Mouse (Mus musculus): ENCODE data around the gene Cst6.
A peak's percentile ranks its signal among the peaks of the same experiment; 100 is the strongest.
"Not testable (repeated sequence)": the region's sequence is repeated elsewhere in the genome, so short reads cannot be mapped to it uniquely, and the experiment has no call there.

Gene Cst6

DNA sequence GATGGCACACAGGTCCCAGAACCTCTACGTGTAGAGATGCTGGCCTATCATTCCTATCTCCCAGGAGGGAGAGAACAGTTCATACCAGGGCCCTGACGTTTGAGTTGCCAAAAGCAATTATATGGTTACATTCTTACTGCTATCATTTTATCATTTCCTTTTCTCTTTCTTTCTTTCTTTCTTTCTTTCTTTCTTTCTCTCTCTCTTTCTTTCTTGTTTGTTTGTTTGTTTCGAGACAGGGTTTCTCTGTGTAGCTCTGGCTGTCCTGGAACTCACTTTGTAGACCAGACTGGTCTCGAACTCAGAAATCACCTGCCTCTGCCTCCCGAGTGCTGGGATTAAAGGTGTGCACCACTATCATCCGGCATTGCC, at the start of gene Cst6:
Gene Cst6 (minus strand): TSS at position 73 of the 372 bp plus-strand sequence.
- not testable (repeated sequence) for DNase-seq (ENCODE audit: low spot score)

- DNase-seq (ENCODE audit: low spot score): no peak
Measured at GRCm38 (mm10) chr19:5395371-5395770, 46.0 kb upstream of the Cst6 start.

GRCm38 (mm10) chr19:5394168-5394567, 44.8 kb upstream of the Cst6 start:
- DNase-seq (ENCODE audit: low spot score): no peak

DNA sequence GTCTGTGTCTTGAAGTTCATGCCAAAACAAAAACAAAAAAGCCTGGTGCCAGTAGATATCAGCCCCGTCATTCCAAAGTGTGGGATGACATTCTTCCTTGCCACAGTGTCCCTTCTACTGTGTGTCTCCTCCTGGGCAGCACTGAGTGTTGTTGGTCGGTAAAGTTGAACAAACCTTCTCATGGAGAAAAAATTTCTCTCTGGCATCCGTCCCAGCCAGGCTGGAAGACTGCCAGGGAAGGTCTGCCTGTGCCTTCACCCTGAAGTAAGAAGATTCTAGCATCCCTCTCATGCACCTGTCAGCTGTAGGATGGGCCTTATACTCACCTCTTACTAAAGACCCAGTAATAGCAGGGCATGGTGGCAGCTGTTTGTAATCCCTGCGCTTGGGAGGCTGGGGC, 43.5 kb upstream of the Cst6 start:
- DNase-seq (ENCODE audit: low spot score): no peak

DNA sequence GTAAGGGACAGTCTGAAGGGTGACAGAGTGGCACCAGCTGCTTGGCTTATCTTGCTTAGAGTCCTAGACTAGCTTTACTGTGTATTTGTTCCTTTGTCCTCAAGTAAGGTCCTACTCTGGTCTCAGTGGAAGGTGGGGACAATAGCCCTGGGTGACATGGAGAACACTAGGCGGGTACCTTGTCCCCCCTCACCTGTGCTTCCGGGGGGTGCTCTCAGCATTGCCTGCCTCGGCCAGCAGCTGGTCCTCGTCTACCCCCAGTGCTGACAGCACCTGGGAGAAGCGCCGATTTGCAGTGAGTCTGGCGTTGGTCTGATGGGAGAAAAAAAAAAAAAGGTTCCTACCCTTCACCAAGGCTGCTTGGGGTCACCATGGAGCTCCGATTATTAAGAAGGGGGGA, 41.0 kb upstream of the Cst6 start:
- no peak for DNase-seq (ENCODE audit: low spot score)

DNA sequence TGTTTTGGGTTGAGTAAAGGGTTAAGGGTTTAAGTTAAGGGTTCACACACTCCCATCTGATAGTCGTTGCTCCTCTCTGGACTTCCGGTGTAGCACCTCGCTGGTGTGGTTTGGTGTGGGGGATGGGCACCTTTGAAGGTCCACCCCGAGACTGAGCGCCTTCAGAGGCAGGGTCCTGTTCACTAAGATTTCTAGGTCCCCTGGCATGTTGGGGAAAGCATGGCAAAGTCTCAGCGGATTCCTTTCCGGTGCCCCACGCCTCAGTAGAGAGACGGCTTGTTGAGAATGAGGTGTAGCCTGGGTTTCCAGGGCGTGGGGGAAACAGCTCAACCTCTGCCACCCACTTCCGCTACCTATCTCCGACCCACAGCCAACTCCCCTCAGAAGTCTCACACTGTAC, 40.3 kb upstream of the Cst6 start:
- DNase-seq (ENCODE audit: low spot score): peak; percentile 60

GRCm38 (mm10) chr19:5388588-5389242, 39.3 kb upstream of the Cst6 start, which contains the start of gene Sart1:
Gene Sart1, minus strand, starts transcription at chr19:5388703.
- peak; percentile 98 for DNase-seq (ENCODE audit: low spot score)

- peak; percentile 36 for DNase-seq (ENCODE audit: low spot score)
Measured at GRCm38 (mm10) chr19:5388011-5388441, 38.7 kb upstream of the Cst6 start.

- DNase-seq (ENCODE audit: low spot score): no peak
Measured at GRCm38 (mm10) chr19:5384715-5385114, 35.3 kb upstream of the Cst6 start.

DNA sequence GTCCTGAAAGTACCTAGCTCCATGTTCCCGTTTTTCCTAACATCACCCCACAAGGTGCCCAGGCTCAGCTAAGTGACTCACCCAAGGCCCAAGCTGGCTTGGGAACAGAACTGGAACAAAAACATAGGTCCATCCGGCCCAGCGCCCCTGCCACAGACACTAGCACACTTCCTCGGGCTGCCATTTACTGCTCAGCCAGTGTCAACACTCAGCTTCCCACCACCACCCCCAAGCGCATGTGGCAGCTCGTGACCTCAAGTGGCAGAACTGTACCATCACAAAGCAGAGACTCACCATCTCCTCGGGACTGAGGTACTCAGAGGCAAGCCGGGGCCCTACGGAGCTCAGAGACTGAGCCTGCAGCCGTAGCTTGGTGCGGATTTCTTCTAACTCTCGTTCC, 34.0 kb upstream of the Cst6 start:
- DNase-seq (ENCODE audit: low spot score): no peak

- DNase-seq (ENCODE audit: low spot score): no peak
Measured at GRCm38 (mm10) chr19:5377446-5377845, 28.1 kb upstream of the Cst6 start.

DNA sequence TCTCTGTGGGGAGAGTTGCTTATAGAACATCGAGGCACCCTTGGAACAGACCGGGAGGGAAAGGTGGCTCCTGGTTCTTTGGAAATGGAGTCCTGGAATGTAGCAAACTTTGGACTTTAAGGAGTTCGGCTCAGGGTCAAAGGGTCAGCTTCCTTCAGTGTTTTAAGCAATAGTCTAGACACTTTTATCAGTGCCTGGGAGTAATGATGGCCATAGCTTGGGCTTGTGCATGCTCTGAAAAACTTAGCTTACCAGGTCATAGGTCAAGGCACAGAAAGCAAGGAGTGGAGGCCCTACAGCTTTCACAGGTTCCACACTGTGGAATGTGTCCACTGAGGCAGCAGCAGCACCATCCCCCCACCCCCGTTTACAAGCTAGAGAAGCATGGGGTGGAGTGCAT, 25.4 kb upstream of the Cst6 start:
- no peak for DNase-seq (ENCODE audit: low spot score)

GRCm38 (mm10) chr19:5374177-5374576, 24.8 kb upstream of the Cst6 start:
- DNase-seq (ENCODE audit: low spot score): no peak

- DNase-seq (ENCODE audit: low spot score): no peak
Measured at GRCm38 (mm10) chr19:5372724-5373123, 23.4 kb upstream of the Cst6 start.

DNA sequence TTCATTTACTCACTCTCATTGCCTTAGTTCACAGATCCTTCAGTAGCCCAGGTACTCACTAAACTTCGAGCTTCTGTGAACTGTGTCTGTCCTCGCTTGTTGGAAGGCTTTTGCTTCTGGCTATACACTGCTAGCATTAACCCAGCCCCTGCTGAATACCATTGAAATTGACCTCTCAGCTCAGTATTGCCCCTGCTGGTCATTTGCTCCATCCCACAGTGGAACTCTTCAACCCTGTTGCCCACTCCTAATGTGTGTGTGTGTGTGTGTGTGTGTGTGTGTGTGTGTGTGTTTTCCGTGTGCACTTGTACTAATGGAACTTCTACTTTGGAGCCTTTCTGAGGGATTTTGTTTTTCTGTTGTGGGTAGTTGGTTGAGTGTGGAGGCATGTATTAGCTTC, 21.6 kb upstream of the Cst6 start:
- DNase-seq (ENCODE audit: low spot score): peak; percentile 33

- peak; percentile 36 for DNase-seq (ENCODE audit: low spot score)
Measured at GRCm38 (mm10) chr19:5367455-5367854, 18.1 kb upstream of the Cst6 start.

DNA sequence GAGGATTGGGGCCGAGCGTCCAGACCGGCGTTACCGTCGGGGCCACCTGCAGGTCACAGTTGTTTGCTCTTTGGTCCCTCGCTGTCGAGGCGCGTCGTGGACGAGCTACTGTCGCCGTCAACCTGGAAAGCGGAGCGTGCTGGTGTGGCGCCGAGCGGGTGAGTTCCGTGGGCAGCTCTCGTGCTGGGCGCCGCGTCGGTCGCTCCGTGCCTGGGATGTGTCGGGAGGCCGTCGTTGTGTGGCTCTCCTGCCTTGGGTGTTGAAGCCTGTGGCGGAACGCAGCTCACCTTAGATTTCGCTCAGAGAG, 17.6 kb upstream of the Cst6 start, which contains the start of gene Banf1:
Gene Banf1 (minus strand): TSS at position 116 of the 307 bp plus-strand sequence.
- no peak for DNase-seq (ENCODE audit: low spot score)

GRCm38 (mm10) chr19:5366175-5367052, 17.0 kb upstream of the Cst6 start, which contains the start of gene Eif1ad:
Gene Eif1ad, plus strand, starts transcription at chr19:5366741.
- peak; percentile 99 for DNase-seq (ENCODE audit: low spot score)

- no peak for DNase-seq (ENCODE audit: low spot score)
Measured at GRCm38 (mm10) chr19:5365751-5366150, 16.4 kb upstream of the Cst6 start.

DNA sequence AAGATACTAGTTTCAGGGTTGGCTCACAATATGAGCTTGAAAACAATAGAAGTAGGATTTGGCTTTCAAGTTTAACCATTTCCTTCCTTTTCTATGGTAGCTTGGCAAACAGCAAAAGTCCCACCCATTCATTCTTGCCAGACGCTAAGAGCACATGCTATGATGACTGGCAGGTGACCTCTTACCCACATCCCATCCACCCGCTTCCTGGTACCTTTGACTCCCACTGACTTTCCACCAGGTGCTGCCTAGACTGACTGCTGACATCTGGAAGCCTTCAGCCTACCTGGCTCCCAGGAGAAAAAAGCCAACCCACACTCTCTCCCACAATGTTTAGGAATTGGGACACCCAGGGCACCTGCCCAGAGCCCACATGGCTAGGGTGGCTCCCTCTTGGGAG, 14.8 kb upstream of the Cst6 start:
- no peak for DNase-seq (ENCODE audit: low spot score)

GRCm38 (mm10) chr19:5362186-5362585, 12.8 kb upstream of the Cst6 start:
- DNase-seq (ENCODE audit: low spot score): no peak

GRCm38 (mm10) chr19:5356080-5356479, 6.7 kb upstream of the Cst6 start:
- DNase-seq (ENCODE audit: low spot score): peak; percentile 25

DNA sequence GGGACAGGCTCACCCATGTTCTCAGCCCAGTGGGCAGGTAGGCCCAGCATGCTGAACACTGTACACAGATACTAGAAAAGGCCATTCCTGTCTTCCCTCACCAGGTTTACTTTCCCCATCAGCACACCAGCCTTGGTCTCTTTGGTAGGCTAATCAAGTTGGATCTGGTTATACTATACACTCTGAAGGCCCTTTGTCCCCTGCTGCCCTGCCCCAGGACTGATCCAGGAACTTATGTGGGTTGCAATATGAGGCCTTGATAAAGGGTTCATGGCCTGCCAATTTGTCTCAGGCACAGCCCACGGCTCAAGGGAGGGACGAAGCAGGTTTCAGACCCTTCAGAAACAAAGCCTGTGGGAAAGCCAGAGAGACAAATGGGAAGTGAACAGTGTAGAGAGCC, 4.2 kb upstream of the Cst6 start:
- no peak for DNase-seq (ENCODE audit: low spot score)
